Mouse (Mus musculus): Measurements from ENCODE around the gene Ppef2.
"Not testable (repeated sequence)": the region's sequence is repeated elsewhere in the genome, so short reads cannot be mapped to it uniquely, and the experiment has no call there.

Ppef2 gene

DNA sequence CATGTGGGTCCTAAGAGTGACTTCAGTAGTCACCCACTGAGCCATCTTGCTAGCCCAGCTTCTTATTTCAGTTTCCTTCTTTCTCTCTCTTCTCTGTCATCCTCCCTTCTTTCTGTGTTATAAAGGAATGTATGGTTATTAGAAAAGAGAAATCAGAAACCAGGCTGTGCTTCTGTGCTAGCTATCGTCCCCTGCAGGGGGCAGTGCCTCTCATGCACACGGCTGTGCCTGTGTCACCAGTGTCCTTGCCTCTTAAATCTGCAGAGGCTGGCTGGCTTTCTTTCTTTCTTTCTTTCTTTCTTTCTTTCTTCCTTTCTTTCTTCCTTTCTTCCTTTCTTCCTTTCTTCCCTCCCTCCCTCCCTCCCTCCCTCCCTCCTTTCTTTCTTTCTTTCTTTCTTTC lies 60.4 kb downstream of the Ppef2 start:
- not testable (repeated sequence) for DNase-seq (ENCODE audit: low spot score)

GRCm38 (mm10) chr5:92188881-92189483 lies 67.1 kb downstream of the Ppef2 start:
- no peak for DNase-seq (ENCODE audit: low spot score)

GRCm38 (mm10) chr5:92183071-92183830 lies 72.8 kb downstream of the Ppef2 start:
- no peak for DNase-seq (ENCODE audit: low spot score)

All from c-Kit-positive CD71-positive TER-119-positive erythroid progenitor cells, embryonic 14.5 days (primary cell).